Mouse (Mus musculus): ENCODE measurements around the gene Tjp1.

DNA sequence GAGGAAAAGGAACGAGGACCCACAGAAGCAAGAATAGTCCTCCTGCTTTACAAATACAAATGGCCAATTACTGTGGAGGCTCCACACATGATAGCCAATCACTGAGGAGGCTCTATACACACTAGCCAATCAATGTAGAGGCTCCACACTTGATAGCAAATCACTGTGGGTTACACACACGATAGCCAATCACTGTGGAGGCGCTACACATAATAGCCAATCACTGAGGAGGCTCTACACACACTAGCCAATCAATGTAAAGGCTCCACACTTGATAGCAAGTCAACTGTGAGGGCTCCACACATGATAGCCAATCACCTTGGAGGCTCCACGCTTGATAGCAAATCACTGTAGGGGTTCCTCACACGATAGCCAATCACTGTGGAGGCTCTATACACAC, 125.1 kb downstream of the Tjp1 start:
- TF ChIP-seq CTCF (conservative IDR thresholded peaks at IDR 0.05; ENCODE audit: low read length) (no peak), POU5F1 (IDR thresholded peaks at IDR 0.05; ENCODE audit: borderline replicate concordance, low read length) (no peak)
